Mouse (Mus musculus) hindbrain, embryonic 13.5 days (tissue): ENCODE data around the gene Ctdspl2. TPM values are rescaled to one million over a fixed set of nuclear protein-coding genes. Genes with fewer than 3 reads are reported as not detected.
"Not testable (repeated sequence)": the region's sequence is repeated elsewhere in the genome, so short reads cannot be mapped to it uniquely, and the experiment has no call there.

ENCODE experiments used
- ATAC-seq: fragments of 200-750 bp; cut with Nextera tagmentation; 2 replicates; pipeline ENCODE4 v1.8.0; 2017; ENCODE audit warnings: moderate TSS enrichment; ENCODE audit not compliant: low FRiP score
- H3K27ac ChIP-seq: fragments of 300-500 bp; sonication (generic); 2 replicates; pipeline ENCODE4 v1.5.1; 2015; ENCODE audit warnings: inconsistent platforms, mild to moderate bottlenecking, moderate library complexity
- H3K27me3 ChIP-seq: fragments of 300-500 bp; sonication (generic); 2 replicates; pipeline ENCODE4 v1.6.1; 2015; ENCODE audit warnings: mild to moderate bottlenecking, inconsistent platforms
- H3K36me3 ChIP-seq: fragments of 300-500 bp; sonication (generic); 2 replicates; pipeline ENCODE4 v1.6.1; 2015; ENCODE audit warnings: mild to moderate bottlenecking, inconsistent platforms
- H3K4me1 ChIP-seq: fragments of 300-500 bp; sonication (generic); replicated peaks from 2 replicates; pipeline ENCODE4 v1.6.1; 2015; ENCODE audit warnings: inconsistent platforms
- H3K4me2 ChIP-seq: fragments of 300-500 bp; sonication (generic); 2 replicates; pipeline ENCODE4 v1.6.1; 2015; ENCODE audit warnings: inconsistent platforms, mild to moderate bottlenecking, moderate library complexity
- H3K4me3 ChIP-seq: fragments of 300-500 bp; sonication (generic); 2 replicates; pipeline ENCODE4 v1.5.1; 2015; ENCODE audit warnings: mild to moderate bottlenecking, inconsistent platforms
- H3K9ac ChIP-seq: fragments of 300-500 bp; sonication (generic); 2 replicates; pipeline ENCODE4 v1.6.1; 2015; ENCODE audit warnings: mild to moderate bottlenecking, inconsistent platforms
- H3K9me3 ChIP-seq: fragments of 300-500 bp; sonication (generic); 2 replicates; pipeline ENCODE4 v1.6.1; 2016; ENCODE audit warnings: inconsistent platforms
- WGBS: fragments of 180-500 bp; shearing (Covaris S2); methylation state at CpG from one replicate; pipeline ENCODE4 v1.1.7; 2015; 5-methylcytosine and 5-hydroxymethylcytosine counted together
- polyA plus RNA-seq: library from polyadenylated mRNA; unstranded; fragments of >200 nt; fragmentation: Nextera tagmentation; extraction: Ambion mirVana; gene quantifications from 2 replicates; pipeline ENCODE4 v1.2.1, GENCODE M21; 2015

Gene Ctdspl2
- polyA plus RNA-seq = 40.5 and 42.8 TPM in 2 replicates

- peak; percentile 96 for ATAC-seq
- H3K36me3 ChIP-seq = peaks cover 2% of the 10 kb centered on the region; the same call in 1 of the 2 replicates
- peak within 1 kb of the TSS; percentile 92 for H3K27ac ChIP-seq
- H3K4me1 ChIP-seq = peaks cover 27% of the 10 kb centered on the region
- no peaks in the 10 kb centered on the region for H3K9me3 ChIP-seq
- H3K9ac ChIP-seq = peak within 1 kb of the TSS; percentile 95
- H3K4me3 ChIP-seq = peak within 1 kb of the TSS; percentile 98
- under 1% methylated on average over 47 of the region's 48 CpGs for WGBS
- no peaks in the 10 kb centered on the region for H3K27me3 ChIP-seq
- H3K4me2 ChIP-seq = peak within 1 kb of the TSS; percentile 80
These were observed at the start of gene Ctdspl2, which contains the start of gene Mageb3 for GRCm38 (mm10) chr2:121955765-121956223. TSS of gene Ctdspl2 (plus strand) at chr2:121956001. TSS of gene Mageb3 (minus strand) at chr2:121956092.

- Histone ChIP-seq H3K27ac (no peak overlapping the region), H3K36me3 (peaks cover 53% of the 10 kb centered on the region), H3K9me3 (no peaks in the 10 kb centered on the region), H3K4me1 (no peaks in the 10 kb centered on the region), H3K27me3 (no peaks in the 10 kb centered on the region), H3K9ac (no peak overlapping the region), H3K4me3 (no peak overlapping the region), H3K4me2 (no peak overlapping the region)
- ATAC-seq = no peak
- 91% methylated on average over 3 of the region's 3 CpGs for WGBS
These were observed 45.8 kb upstream of the Ctdspl2 start for GRCm38 (mm10) chr2:121909975-121910374.

- H3K4me1 ChIP-seq = no peaks in the 10 kb centered on the region
- 93% methylated on average over 5 of the region's 5 CpGs for WGBS
- no peak overlapping the region for H3K4me2 ChIP-seq
- H3K27ac ChIP-seq = no peak overlapping the region
- H3K9ac ChIP-seq = no peak overlapping the region
- ATAC-seq = no peak
- H3K27me3 ChIP-seq = no peaks in the 10 kb centered on the region
- no peaks in the 10 kb centered on the region for H3K9me3 ChIP-seq
- no peak overlapping the region for H3K4me3 ChIP-seq
- peaks cover 34% of the 10 kb centered on the region for H3K36me3 ChIP-seq
These were observed 39.5 kb upstream of the Ctdspl2 start for GRCm38 (mm10) chr2:121916047-121916970.

- not testable (repeated sequence) for H3K27me3 ChIP-seq, H3K9ac ChIP-seq, ATAC-seq, H3K27ac ChIP-seq, H3K4me1 ChIP-seq, H3K9me3 ChIP-seq, H3K4me2 ChIP-seq, H3K4me3 ChIP-seq
- H3K36me3 ChIP-seq = peaks cover 21% of the 10 kb centered on the region
- 80% methylated on average over 2 of the region's 2 CpGs for WGBS
These were observed 18.2 kb upstream of the Ctdspl2 start for GRCm38 (mm10) chr2:121937624-121938023.

- H3K27me3 ChIP-seq = no peaks in the 10 kb centered on the region
- H3K27ac ChIP-seq = no peak overlapping the region
- no peaks in the 10 kb centered on the region for H3K9me3 ChIP-seq
- 90% methylated on average over 3 of the region's 3 CpGs for WGBS
- no peaks in the 10 kb centered on the region for H3K36me3 ChIP-seq
- no peak overlapping the region for H3K4me2 ChIP-seq
- no peaks in the 10 kb centered on the region for H3K4me1 ChIP-seq
- no peak overlapping the region for H3K4me3 ChIP-seq
- no peak for ATAC-seq
- no peak overlapping the region for H3K9ac ChIP-seq
These were observed 12.4 kb upstream of the Ctdspl2 start for GRCm38 (mm10) chr2:121943364-121943763.

- Histone ChIP-seq H3K36me3 (no peaks in the 10 kb centered on the region), H3K4me3 (peak overlapping the region; percentile 98), H3K27ac (peak overlapping the region; percentile 92), H3K27me3 (no peaks in the 10 kb centered on the region), H3K9ac (peak overlapping the region; percentile 95), H3K4me1 (peaks cover 27% of the 10 kb centered on the region), H3K9me3 (no peaks in the 10 kb centered on the region), H3K4me2 (peak overlapping the region; percentile 80)
- ATAC-seq = no peak
- WGBS = 22% methylated on average over 10 of the region's 10 CpGs
These were observed 687 bp upstream of the Ctdspl2 start for GRCm38 (mm10) chr2:121954971-121955656.

GRCm38 (mm10) chr2:121956224-121957018 lies 620 bp downstream of the Ctdspl2 start:
- ATAC-seq = peak; percentile 97
- under 1% methylated on average over 47 of the region's 47 CpGs for WGBS

GRCm38 (mm10) chr2:121957216-121957792 lies 1.5 kb downstream of the Ctdspl2 start:
- H3K9ac ChIP-seq = peak overlapping the region; percentile 95
- H3K4me1 ChIP-seq = peaks cover 27% of the 10 kb centered on the region
- H3K27me3 ChIP-seq = no peaks in the 10 kb centered on the region
- peak overlapping the region; percentile 92; the same call in 1 of the 2 replicates for H3K27ac ChIP-seq
- H3K4me2 ChIP-seq = peak overlapping the region; percentile 80
- whole genome bisulfite sequencing = 18% methylated on average over 8 of the region's 8 CpGs
- H3K36me3 ChIP-seq = peaks cover 7% of the 10 kb centered on the region; the same call in 1 of the 2 replicates
- peak overlapping the region; percentile 98 for H3K4me3 ChIP-seq
- no peaks in the 10 kb centered on the region for H3K9me3 ChIP-seq
- ATAC-seq = no peak

More at GRCm38 (mm10) chr2:121956224-121957018, 620 bp downstream of the Ctdspl2 start:
- peak overlapping the region; percentile 98 for H3K4me3 ChIP-seq
- H3K4me1 ChIP-seq = peaks cover 27% of the 10 kb centered on the region
- no peaks in the 10 kb centered on the region for H3K9me3 ChIP-seq
- H3K27ac ChIP-seq = peak overlapping the region; percentile 92
- H3K4me2 ChIP-seq = peak overlapping the region; percentile 80
- H3K27me3 ChIP-seq = no peaks in the 10 kb centered on the region
- H3K9ac ChIP-seq = peak overlapping the region; percentile 95
- H3K36me3 ChIP-seq = peaks cover 4% of the 10 kb centered on the region; the same call in 1 of the 2 replicates

- 96% methylated on average over 1 of the region's 1 CpGs for WGBS
- H3K27me3 ChIP-seq = no peaks in the 10 kb centered on the region
- no peak overlapping the region for H3K9ac ChIP-seq
- no peak overlapping the region for H3K4me3 ChIP-seq
- H3K9me3 ChIP-seq = no peaks in the 10 kb centered on the region
- no peak overlapping the region for H3K4me2 ChIP-seq
- H3K27ac ChIP-seq = no peak overlapping the region
- no peak for ATAC-seq
- no peaks in the 10 kb centered on the region for H3K4me1 ChIP-seq
- peaks cover 31% of the 10 kb centered on the region for H3K36me3 ChIP-seq
These were observed 39.9 kb downstream of the Ctdspl2 start for GRCm38 (mm10) chr2:121995738-121996137.

- Histone ChIP-seq H3K36me3 (peaks cover 32% of the 10 kb centered on the region), H3K4me1 (no peaks in the 10 kb centered on the region), H3K4me3 (no peak overlapping the region), H3K27me3 (no peaks in the 10 kb centered on the region), H3K4me2 (no peak overlapping the region), H3K27ac (no peak overlapping the region), H3K9me3 (no peaks in the 10 kb centered on the region), H3K9ac (no peak overlapping the region)
- WGBS = 96% methylated on average over 3 of the region's 3 CpGs
- ATAC-seq = no peak
These were observed 53.0 kb downstream of the Ctdspl2 start for GRCm38 (mm10) chr2:122008832-122009231.

GRCm38 (mm10) chr2:122011441-122011840 lies 55.6 kb downstream of the Ctdspl2 start:
- Histone ChIP-seq H3K27ac (no peak overlapping the region), H3K9me3 (no peaks in the 10 kb centered on the region), H3K27me3 (no peaks in the 10 kb centered on the region), H3K4me1 (no peaks in the 10 kb centered on the region), H3K4me3 (no peak overlapping the region), H3K36me3 (peaks cover 22% of the 10 kb centered on the region), H3K9ac (no peak overlapping the region), H3K4me2 (no peak overlapping the region)
- 89% methylated on average over 7 of the region's 7 CpGs for WGBS
- ATAC-seq = no peak
